Mouse (Mus musculus) heart, postnatal 4 days (tissue): ENCODE measurements around the gene Havcr2. TPM values are rescaled to one million over a fixed set of nuclear protein-coding genes. Genes with fewer than 3 reads are reported as not detected.
"Not testable (repeated sequence)": the region's sequence is repeated elsewhere in the genome, so short reads cannot be mapped to it uniquely, and the experiment has no call there.

Source experiments
- DNase-seq: peaks from one replicate; pipeline ENCODE4 v3.0.0; 2021
- total RNA-seq, 2 experiments: library from RNA; stranded (reverse); gene quantifications; 2 replicates each; pipeline ENCODE4 v1.2.3; 2021

Gene Havcr2
- total RNA-seq, result under 1 TPM; 0.14 to 0.20 TPM

DNA sequence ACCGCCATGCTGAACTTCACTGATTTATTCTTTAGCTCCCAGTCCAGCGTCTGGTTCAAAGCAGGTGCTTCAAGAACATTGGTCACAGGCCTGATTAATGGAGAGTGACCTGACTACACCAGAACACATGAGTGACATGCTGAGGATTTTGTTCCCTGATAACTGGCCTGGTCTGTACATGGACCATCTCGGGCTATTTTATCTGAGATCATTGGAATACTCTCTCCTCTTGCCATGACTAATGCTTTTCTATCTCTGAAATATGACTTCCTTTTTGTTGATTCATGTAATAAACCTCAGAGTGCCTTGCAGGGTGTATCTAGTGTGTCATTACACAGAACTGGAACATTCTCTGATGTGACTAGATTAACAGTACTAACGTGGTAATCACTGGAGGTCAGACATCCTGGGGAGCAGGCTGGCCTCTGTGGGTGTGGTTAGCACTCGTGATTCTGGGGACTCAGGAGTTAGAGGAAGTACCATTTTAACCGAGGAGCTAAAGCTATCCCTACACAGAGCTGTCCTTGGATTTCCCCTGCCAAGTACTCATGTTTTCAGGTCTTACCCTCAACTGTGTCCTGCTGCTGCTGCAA is at the start of gene Havcr2:
Gene Havcr2 (plus strand): TSS at position 483 of the 593 bp plus-strand sequence.
- DNase-seq, result no peak

DNA sequence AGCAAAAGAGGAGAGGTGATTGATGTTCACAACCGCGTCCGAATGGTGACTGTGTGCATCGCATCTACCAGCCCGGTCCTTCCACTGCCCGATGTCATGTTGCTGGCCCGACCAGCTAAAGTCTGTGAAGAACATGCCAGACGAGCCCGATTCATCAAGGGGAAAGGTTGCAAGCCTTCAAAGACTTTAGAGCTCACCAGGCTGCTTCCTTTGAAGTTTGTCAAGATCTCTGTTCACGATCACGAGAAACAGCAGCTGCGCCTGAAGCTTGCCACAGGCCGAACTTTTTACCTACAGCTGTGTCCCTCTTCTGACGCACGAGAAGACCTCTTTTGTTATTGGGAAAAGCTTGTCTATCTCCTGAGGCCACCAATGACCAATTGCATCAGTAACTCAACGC is 49.7 kb upstream of the Havcr2 start:
- DNase-seq, result no peak

DNA sequence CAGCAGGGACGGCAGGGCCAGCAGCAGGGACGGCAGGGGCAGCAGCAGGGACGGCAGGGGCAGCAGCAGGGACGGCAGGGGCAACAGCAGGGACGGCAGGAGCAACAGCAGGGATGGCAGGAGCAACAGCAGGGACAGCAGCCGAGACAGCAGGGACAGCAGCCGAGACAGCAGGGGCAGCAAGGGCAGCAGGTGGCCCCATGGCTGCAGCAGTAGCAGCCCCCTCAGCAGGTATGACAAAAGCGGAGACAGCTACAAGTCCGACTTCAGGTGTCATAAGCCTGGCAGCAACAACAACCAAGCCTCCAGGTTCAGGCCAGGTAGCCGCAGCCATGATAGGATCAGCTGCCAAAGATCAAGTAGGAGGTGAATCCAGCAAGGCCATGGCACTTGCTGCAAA is 48.0 kb upstream of the Havcr2 start:
- DNase-seq, result no peak

DNA sequence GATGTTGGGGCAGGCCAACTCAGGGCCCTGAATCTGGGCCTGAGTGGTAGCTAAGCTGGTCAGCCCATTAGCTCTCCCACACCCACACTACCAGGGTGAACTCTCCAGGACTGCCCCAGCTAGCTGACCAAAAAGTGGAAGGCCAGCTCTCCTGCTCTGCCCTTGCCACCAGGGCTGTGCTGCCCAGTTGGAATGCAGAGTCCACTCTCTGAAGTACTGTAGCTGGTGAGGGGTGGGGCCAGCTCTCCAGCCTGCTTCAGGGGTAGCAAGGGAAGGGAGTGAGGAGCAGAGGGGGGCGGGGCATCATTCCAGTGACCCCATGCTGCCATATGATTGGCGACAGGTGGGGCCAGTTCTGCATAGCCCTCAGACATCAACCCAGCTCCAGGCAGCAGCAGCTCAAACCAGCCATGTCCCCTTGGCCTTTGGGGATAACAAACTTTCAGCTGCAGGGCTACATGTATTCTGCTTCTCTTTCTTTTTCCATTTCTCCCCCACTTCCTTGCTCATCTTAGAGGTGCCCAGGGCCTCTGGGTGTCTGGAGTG is 44.6 kb upstream of the Havcr2 start:
- no peak for DNase-seq

DNA sequence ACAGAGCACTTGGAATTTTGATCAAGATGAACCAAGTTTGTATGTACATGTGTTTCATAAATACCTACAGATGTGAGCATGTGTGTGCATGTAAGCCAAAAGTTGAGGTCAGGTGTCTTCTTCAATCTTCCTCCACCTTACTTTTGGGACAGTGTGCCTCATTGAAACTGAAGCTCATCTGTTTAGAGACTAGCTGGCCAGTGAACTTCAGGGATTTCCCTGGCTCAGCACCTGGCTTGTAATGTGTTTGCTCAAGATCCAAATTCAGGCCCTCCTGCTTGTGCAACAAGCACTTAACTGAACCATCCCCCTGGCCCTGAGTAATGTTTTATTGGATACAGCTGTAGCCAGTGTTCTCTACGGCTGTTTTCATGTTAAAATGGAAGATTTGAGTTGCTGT is 36.3 kb upstream of the Havcr2 start:
- DNase-seq, result no peak

DNA sequence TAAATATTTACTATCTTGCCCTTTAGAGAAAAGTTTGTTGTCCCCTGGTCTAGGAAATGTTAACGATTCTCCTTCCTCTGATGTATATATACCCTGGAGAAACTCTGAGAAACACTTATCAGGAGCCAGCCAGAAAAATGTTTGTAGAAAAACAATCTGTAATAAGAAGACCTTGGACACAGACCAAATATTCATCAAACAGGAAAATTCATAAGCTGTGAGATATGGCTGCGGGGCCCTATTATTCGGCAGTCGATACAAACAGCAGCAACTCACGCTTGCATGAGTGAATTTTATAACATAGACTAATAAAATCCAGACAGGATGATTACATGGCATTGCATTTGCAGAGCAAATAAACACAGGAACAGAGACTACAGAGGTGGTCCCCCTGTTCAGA is 35.9 kb upstream of the Havcr2 start:
- no peak for DNase-seq

DNA sequence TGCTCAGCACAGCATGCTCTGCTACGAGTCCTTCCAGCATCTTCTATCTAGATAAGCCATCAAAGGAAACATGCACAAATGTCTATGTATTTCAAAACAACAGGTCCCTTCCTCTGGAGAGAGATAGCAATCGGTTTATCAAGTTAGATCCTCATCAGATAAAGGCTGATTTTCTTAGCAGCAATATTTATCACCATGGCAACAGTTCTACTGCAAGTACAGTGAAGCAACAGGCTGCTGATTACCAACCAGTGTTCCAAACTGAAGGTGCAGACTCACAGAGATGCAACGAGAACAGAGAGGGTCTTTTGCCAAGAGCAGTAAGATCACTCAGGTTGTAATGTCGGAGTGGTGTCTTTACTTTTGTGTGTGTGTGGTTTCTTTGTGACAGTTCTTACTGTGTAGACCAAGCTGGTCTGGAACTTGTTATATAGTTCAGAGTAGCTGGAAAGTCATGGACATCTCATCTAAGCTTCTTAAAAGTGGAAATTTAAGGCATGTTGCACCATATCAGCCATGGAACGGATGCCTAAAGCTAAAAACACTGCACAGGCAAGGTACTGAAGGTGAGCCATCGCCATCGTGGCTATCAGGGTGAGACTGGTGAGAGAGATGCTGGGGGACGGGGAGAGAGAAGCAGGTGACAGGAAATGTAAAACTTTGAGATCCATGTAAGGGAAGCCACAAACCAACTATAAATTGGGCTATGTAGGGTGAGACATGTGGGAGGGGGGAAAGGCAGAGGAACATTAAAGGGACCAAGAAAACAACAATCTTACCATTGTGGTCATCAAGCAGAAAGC is 33.4 kb upstream of the Havcr2 start:
- no peak for DNase-seq

DNA sequence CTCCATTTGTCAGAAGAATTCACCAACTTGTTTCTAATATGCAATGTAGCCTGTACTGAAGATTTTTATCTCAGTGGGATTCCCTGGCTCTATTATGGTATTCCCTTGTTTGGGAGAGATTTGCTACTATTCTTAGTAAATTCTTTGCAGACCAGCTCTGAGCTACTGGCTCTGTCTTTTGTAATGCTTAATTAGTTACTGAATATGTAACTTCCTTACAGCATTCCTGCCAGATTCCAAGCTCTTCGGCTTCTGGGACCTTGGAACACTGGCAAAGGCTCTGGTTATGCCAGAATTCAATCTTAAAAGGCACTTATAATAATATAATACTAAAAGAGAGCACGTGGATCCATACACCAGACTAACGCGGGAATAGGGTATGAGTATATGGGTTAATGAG is 26.6 kb upstream of the Havcr2 start:
- DNase-seq, result not testable (repeated sequence)

DNA sequence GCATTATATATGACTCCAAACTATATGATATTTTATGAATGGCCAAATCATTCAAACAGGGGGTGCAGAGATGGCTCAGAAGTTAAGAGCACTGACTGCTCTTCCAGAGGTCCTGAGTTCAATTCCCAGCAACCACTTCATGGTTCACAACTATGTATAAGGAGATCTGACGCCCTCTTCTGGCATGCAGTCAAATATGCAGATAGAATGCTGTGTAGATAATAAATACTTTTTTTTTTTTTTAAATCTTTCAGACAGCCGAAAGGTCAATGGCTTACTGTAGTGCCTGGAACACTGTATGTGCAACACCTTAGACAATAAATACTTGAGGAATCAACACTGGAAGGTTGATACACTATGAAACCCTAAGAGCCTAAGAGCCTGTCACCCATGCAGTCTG is 24.6 kb upstream of the Havcr2 start:
- no peak for DNase-seq

DNA sequence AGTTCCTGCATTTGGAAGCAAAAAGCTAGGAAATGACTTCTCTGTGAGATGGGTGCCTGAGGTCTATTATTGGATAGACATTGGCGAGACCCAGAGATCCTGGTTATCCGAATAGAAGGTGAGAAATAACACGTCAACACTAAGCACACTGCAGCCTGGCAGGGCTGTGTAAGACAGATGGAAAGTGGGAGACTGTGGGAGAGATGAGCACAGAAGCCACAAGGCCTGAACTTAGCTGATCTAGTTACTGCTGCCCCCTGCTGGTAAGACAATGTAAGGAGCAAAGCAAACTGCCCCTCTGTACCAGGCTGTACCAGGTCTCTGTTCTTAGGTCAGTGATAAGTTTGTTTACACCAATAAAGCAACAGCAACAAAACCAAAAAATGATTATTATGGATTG is 23.6 kb upstream of the Havcr2 start:
- DNase-seq, result peak; percentile 82

DNA sequence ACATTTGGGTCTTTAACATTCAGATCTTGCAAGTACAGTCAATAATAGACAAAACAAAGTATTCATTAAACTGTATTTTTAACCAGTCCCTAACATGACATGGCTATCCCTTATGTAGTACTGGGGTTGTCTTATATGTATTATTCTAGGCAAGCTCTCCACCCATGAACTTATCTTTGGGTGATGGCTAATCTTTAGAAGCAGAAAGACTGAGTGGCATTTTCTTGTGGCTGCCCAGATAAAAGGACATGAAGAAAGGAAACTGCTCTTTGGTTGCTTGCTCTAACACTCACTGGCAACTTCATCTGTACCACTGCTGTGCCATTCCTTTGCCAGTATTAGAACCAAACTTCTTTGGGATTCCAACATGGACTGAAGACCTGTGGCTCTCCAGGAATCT is 19.4 kb upstream of the Havcr2 start:
- DNase-seq, result no peak

DNA sequence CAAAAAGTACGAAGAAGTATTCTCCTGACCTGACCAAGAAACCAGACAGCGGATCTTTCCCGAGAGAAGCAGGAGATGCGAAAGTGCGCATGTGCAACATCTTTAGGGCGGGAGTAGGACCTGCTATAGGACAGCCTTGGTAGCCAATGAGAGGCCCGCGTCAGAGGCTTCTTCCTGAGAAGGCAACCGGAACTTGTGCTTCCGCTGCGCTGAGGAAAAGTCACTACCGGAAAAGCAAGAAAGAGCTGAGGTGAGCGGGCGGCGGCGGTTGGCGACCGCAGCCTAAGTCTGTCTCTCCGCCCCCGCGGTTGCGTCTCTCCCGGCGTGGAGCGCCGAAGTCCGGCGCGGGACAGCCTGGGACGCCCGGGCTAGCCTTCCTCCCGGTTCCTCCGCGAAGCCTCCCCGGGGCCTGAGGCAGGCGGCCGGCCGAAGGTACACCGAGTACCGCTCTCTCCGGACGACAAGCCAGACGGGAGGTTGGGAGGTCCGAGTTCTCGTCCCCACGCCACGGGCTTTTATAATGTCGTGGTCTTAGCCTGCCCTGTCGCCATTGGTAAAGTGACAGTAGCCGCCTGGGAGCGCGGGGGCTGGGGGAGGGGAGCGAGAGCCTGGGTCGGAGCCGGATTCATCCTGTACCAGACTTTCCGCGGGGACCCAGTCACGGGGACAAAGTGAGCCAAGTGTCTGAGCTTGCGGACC is 17.8 kb upstream of the Havcr2 start, which contains the start of gene Med7:
Gene Med7 (plus strand): TSS at position 166 of the 699 bp plus-strand sequence.
- peak; percentile 94 for DNase-seq

DNA sequence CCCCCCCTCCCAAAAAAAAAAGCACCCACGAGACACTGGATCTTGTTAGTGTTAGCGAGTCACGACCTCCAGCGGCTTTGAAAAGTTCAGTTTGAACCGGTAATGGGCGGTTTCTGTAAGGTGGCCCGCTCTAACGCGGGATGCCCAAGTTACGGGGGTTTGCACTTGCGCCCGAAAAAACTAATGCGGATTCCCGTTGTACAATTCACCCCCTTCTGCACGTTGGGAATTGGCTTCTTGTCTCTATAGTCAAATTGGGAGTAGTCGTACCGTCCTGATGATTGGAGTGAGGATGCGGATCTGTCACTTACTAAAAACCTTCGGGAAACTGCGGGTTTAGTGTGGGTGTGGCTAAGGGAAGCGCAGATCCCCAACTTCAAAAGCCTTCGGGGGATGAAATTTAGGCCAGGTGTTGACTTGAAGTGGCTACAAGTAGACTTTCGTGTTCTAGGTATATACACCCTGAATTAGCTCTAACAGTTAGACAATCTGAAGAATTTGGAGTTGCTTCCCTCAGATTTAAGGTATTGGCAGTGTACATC is 17.2 kb upstream of the Havcr2 start:
- DNase-seq, result no peak

DNA sequence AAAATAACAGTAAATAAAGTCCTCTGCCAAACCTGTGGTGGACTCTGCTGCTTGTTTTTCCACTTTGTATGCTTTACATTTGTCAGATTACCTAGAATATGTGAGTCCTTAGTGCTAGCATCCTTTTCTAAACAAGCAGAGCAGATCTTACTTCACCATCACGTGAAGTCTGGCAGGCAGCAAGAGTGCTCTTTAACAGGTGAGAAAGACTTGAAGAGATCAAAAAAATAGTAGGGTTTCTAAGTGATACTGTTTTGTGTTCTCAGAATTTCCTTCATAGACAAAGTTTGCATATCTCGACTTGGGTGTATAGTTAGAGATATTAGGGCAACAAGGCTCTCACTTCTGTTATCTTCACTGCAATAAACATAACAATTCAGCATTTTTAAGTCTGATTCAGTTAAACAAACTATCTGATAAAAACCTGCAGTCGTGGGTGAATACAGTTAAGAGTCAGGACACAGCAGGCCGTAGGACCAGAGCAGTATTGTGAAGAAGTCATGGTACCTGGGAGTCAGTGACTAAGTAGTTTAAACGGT is 15.7 kb upstream of the Havcr2 start:
- DNase-seq, result no peak

DNA sequence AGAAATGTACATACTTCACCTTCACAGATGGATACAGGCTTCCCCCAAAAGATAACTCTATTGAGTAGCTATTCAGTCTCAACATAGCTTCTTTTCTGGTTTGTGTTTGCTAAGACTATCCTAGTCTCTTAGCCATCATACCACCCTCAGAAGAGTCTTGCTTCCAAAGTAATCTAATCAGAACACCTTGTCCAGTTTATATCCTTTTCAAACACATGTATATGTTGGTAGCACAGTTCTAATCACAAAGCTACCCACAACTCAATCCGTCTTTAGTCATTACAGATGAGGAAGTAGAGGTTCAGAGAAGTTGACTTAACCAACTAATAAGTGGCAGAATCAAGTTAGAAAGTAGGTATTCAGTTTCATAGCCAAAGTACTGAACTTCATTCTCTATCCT is 13.0 kb upstream of the Havcr2 start:
- no peak for DNase-seq

DNA sequence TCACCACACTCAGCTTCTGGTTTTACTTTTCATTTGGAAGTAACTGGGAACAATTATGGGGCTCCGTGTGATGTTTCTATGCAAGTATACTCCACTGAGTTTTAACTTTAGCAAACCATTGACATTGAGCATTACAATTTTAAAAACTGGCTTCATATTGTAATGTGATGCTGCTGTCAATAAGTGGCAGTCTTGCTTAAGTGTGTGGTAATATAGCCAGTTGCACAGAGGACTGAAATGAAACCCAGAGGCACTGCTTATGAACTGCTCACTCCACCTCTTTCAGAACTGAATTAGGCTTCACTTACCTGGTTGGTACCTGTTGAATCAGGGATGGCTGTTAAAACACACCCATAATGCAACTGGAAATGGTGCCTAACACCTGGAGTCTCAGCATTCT is 11.6 kb upstream of the Havcr2 start:
- no peak for DNase-seq

DNA sequence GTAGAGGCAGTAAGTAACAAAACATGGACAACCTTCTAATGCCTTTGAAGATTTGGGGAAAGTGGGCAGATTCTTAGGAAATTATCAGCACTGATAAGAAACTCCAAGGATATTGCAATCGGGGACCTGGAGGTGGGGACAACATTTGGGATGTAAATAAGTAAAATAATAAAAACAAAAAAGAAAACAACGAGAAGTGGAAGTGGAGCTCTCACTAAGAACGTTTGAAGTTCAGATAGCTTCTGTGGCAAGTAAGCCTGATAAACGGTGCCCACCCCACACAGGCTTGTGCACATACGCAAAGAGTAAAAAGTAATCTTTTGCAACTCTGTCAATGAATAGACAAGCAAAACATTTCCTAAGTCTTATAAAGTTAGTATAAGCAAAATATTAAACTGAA is 10.8 kb upstream of the Havcr2 start:
- no peak for DNase-seq

DNA sequence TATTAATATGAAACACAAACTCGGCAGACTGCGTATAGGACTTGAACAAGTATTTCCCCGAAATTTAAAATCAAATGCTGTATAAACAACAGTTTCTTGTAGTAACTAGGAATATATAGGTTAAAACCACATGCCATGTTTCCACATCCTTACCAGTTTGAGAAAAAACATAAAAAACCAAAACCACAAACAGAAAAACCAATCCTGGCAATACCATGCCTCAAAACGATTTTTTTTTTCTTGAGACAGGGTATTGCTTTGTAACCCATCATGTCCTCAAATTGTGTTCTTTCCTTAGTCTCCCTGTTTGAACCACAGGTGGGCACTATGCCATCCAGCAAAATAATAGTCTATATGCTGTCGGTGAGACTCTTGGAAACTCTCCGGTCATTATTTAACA is 8.6 kb upstream of the Havcr2 start:
- no peak for DNase-seq

DNA sequence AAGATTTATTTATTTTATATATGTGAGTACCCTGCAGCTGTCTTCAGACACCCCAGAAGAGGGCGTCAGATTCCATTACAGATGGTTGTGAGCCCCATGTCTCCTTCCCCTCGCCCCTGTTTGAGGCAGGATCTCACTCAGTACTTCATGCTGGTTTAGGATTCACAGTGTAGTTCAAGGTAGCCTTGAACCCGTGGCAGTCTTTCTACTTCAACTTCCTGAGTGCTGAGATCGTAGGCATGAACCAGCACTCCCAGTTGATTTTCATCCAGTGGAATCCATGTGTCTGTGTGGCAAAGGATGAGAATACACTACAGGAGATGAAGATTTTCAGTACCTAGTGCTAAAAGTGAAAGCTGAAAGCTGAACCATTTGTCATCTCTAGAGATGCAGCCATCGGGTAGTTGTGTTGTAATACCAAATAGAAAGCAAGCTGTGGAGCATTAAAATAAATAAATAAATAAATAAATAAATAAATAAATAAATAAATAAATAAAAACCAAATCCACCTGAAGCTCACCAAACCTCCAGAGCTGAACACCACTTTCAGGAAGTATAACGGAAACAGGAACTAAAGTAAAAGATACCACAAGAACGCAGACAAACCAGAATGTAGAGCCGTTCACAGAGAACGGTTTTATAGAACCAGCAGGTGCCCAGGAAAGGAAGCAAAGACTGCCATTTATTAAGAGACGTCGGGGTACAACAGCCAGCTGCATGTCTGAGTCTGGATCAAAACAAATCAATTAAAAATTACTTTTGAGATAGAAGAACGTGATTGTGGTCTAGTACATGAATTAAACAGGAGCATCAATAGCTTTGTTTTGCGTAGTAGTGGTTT is 6.9 kb upstream of the Havcr2 start:
- DNase-seq, result no peak

DNA sequence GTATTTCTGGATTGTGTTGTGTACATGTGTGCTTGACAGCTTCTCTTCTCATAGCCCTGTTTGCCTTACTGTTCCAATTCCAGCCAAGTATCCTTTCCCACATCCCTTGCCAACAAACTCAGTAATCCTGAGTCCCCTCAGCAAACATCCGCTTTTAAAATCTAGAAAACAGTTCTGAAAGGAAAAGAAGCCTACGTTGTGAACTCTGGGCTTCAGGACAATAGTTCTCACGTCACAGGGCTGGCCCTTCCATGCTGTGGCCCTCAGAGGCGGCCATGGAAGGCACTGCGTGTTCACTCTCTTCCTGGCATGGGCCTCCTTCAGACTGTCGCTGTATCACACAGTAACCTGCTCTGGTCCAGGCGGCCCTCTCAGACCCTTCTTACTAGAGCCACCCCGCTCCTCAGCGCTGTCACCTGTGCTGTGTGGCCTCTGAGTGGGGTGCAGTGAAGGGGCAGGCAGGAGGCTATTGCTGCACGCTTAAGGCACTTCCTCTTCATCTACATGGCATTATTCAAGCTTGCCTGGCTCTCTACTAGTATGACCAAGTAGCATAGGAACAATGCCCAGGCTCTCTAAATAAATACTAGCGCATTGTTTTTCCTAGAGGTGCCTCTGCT is 5.2 kb upstream of the Havcr2 start:
- no peak for DNase-seq

DNA sequence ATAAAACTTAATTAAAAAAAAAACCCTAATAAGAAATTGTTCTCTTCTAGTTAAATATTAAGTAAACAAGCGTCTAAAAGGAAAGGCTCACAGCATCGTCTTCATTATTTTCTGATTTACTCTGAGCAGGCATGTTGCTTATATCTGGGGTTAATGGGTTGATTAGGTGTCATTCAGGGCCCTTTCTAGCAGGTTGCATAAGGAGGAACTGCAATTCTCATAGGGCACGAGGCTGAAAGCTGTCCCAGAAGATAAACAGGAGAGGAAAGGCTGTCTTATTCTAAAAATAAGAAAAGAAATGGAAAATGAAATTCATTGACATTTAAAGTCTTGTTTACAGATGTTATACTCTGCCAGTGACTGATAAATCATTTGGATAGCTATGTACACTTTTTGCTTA is 5.2 kb downstream of the Havcr2 start:
- no peak for DNase-seq
